Mouse (Mus musculus) thymus, postnatal 10 days (tissue): ENCODE measurements around the gene Ube2q2.
A peak's percentile ranks its signal among the peaks of the same experiment; 100 is the strongest.
"Not testable (repeated sequence)": the region's sequence is repeated elsewhere in the genome, so short reads cannot be mapped to it uniquely, and the experiment has no call there.

Source experiments
- DNase-seq, 2 experiments: peaks; one replicate each; pipeline ENCODE4 v3.0.0; 2021; ENCODE audit warnings: low spot score in 2 of 2

Ube2q2 gene

GRCm38 (mm10) chr9:55148854-55149498 lies at the start of gene Ube2q2:
Gene Ube2q2 (plus strand): TSS chr9:55148854.
- peak; percentile 71 to 81 for DNase-seq

GRCm38 (mm10) chr9:55101117-55101516 lies 47.5 kb upstream of the Ube2q2 start:
- DNase-seq, result no peak

GRCm38 (mm10) chr9:55102186-55102835 lies 46.3 kb upstream of the Ube2q2 start:
- DNase-seq, result peak; percentile 24 to 30

- DNase-seq, result no peak
Measured at GRCm38 (mm10) chr9:55102931-55103630, 45.6 kb upstream of the Ube2q2 start.

- peak; percentile 75 to 86 for DNase-seq
Measured at GRCm38 (mm10) chr9:55110059-55110834, 38.4 kb upstream of the Ube2q2 start.

DNA sequence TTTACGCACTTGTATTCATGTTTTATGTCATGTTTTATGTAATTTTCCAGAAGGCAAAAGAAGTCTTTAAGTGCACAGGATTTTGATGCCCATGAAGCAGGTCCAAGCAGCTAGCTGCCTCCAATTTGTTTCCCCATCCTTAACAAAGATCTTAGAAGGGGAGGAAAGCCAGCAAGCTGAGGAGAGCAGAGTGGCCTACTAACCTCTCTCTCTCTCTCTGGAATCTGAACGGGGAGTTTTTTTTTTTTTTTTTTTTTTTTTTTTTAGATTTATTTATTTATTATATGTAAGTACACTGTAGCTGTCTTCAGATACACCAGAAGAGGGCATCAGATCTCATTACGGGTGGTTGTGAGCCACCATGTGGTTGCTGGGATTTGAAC lies 37.8 kb upstream of the Ube2q2 start:
- DNase-seq, result not testable (repeated sequence)

DNA sequence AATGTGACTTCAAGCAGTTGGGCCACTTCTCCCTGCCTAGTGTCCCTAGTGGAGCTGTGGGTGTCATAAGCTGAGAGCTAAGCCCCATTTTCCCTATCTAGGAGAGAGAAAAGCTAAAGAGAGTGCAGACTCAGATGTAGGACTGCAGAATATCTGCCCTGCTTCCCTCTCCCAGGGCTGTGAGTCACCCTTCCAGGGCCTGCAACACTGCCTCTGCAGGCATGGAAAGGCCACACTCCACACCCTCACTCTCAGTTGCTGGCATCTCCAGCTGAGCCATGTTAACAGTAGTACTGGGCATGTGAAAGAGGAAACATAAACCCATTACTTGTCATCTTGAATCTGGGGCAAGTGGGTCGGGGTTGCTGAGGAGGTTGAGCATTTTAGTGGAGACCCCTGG lies 33.9 kb upstream of the Ube2q2 start:
- DNase-seq, result no peak

DNA sequence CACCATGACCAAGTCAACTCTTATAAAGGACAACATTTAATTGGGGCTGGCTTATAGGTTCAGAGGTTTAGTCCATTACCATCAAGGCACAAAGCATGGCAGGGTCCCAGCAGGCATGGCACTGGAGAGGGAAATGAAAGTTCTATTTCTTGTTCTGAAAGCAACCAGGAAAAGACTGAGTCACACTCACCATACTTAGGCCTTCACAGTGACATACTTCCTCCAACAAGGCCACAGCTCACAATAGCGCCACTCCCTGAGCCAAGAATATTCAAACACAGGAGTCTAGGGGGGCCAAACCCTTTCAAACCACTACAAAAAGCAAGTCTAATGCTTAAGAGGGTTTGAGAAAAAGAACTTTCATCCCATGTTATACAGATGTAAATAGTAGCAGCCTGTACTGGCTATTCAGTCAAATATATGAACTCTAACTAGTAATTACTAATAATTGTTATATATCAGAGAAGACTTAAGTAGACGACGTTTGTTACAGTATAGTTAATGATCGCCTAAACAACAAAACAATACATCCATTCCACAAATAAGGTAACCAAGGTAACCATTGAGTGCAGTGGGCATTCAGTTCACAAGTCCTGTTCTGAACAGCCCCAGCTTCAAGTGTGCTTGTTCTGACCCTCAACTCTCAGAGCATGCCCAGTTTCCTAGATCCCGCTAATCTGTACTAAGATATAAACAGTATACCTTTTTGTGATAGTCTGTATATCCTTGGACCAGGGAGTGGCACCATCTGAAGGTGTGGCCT lies 31.2 kb upstream of the Ube2q2 start:
- no peak for DNase-seq

- DNase-seq, result no peak
Measured at GRCm38 (mm10) chr9:55122586-55122985, 26.1 kb upstream of the Ube2q2 start.

- DNase-seq, result no peak
Measured at GRCm38 (mm10) chr9:55125735-55126134, 22.9 kb upstream of the Ube2q2 start.

GRCm38 (mm10) chr9:55126295-55126694 lies 22.4 kb upstream of the Ube2q2 start:
- DNase-seq, result no peak

DNA sequence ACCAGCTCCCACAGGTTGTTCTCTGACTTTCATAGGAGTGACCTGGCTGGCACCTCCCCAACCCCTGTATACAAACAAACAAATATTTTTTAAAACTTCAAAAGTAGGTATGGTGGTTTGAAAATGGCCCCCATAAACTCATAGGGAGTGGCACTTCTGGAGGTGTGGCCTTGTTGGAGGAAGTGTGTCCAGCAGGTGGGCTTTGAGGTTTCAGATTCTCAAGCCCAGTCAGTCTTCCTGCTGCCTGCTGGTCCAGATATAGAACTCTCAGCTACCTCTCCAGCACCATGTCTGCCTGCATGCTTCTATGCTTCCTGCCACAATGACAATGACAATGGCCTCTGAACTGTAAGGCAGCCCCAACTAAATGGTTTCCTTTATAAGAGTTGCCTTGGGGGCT lies 16.8 kb upstream of the Ube2q2 start:
- no peak for DNase-seq

- no peak for DNase-seq
Measured at GRCm38 (mm10) chr9:55136576-55136975, 12.1 kb upstream of the Ube2q2 start.

- DNase-seq, result no peak
Measured at GRCm38 (mm10) chr9:55137112-55137511, 11.5 kb upstream of the Ube2q2 start.

DNA sequence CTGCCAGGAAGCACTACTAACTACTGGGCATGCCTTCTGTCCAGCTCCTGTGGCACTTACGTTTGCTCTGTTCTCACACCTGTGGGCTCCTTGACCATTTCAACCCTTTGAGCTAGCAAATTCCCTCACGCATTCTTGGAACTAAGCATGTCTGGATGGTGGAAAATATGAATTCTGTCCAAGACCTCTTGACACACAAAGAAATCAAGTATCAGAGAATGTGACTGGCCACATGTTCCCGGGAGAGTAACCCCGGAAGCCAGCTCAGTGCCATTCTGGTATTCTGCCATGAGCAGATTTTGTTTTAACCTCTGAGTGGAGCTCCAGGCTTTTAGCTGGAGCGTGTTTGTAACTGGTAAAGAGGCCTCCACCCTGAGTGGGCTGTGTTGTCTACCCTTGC lies 8.7 kb upstream of the Ube2q2 start:
- no peak for DNase-seq

DNA sequence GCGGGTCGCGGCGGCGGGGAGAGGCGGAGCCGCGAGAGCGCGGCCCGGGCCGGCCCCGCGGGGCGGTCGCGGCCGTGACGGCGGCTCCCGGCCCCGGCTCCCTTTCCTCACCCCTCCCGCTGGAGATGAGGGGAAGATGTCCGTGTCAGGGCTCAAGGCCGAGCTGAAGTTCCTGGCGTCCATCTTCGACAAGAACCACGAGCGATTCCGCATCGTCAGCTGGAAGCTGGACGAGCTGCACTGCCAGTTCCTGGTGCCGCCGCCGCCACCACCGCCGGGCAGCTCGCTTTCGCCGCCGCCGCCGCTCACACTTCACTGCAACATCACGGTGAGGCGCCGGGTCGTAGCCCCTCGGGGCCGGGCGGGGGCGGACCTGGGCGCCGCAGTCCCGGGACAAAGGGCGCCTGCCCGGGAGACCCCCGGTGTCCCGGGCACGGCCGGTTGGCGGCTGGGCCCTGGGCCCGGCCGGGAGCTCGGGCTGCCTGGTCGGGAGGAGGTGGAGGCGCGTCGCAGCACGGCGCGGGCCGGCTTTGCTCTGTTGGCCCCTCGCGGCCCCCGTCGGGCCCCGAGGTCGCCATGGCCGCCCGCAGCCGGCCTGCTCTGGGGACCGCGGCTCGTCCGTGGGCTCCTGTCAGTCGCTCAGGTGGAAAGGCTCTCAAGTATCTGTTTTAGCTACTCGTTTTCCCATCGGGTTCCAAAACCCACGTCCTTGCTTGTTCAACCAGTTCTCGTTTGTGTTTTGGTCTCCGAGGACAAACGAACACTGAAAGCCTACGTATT lies 1.0 kb downstream of the Ube2q2 start:
- peak; percentile 32 for DNase-seq

- DNase-seq, result peak in 1 of 2 experiments; percentile 7
Measured at GRCm38 (mm10) chr9:55150279-55150726, 1.6 kb downstream of the Ube2q2 start.

- peak in 1 of 2 experiments; percentile 51 for DNase-seq
Measured at GRCm38 (mm10) chr9:55151096-55151495, 2.4 kb downstream of the Ube2q2 start.

GRCm38 (mm10) chr9:55152935-55153334 lies 4.3 kb downstream of the Ube2q2 start:
- no peak for DNase-seq

DNA sequence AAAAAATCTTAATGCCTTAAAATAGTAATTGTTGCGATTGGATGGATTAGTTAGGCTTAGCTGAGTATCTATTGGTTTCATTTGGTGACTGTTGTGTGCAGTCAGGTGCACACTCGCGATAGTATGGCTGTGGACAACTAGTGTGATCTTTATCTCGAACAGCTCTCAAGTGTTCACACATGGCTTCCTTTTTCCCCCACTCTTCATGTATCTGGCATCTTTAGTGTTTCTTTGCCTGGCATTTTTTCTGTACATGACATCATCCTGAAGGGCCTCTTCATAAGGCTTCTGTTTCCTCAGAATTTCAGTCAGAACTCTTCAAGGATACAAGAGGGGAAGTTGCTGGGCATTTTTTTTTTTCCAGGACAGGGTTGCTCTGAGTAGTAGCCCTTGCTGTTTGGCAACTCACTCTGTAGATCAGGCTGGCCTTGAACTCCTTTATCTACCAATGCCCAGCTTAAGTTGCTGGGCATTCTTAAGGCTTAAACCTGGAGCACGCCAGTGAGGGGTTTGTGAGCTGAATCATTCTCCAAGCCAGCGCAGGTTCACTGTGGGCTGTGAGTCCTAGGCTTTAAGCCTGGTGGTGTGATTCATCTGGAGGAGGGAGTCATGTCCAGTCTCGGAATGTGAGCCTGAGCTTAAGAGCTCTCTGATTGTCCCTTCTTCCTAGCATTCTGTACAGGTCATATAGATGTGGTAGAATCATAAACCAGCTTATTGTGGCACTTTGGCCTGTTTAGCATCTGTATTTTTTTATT lies 22.2 kb downstream of the Ube2q2 start:
- no peak for DNase-seq
